Mouse (Mus musculus) midbrain, postnatal 0 days (tissue): ENCODE results near the gene Zfp692. TPM values are rescaled to one million over a fixed set of nuclear protein-coding genes. Genes with fewer than 3 reads are reported as not detected.
A peak's percentile ranks its signal among the peaks of the same experiment; 100 is the strongest.

Experiments
- ATAC-seq: fragments of 200-750 bp; cut with Nextera tagmentation; 2 replicates; pipeline ENCODE4 v1.8.0; 2017; ENCODE audit warnings: moderate number of reproducible peaks, mild to moderate bottlenecking, moderate TSS enrichment, moderate library complexity; ENCODE audit not compliant: low FRiP score
- DNase-seq: peaks from one replicate; pipeline ENCODE4 v3.0.0-alpha.2; 2015; ENCODE audit warnings: low spot score
- H3K27ac ChIP-seq: fragments of 300-500 bp; sonication (generic); 2 replicates; pipeline ENCODE4 v1.5.1; 2014; ENCODE audit warnings: low read depth, mild to moderate bottlenecking, low read length, mixed read lengths
- H3K27me3 ChIP-seq: fragments of 300-500 bp; sonication (generic); 2 replicates; pipeline ENCODE4 v1.6.1; 2014; ENCODE audit warnings: low read length, control low read depth, mixed read lengths; ENCODE audit not compliant: insufficient read depth
- H3K36me3 ChIP-seq: fragments of 300-500 bp; sonication (generic); 2 replicates; pipeline ENCODE4 v1.6.1; 2014; ENCODE audit warnings: low read length, control low read depth, mixed read lengths; ENCODE audit not compliant: insufficient read depth
- H3K4me1 ChIP-seq: fragments of 300-500 bp; sonication (generic); 2 replicates; pipeline ENCODE4 v1.6.1; 2014; ENCODE audit warnings: mild to moderate bottlenecking, control low read depth, antibody characterized with exemption, low read length, mixed read lengths; ENCODE audit not compliant: insufficient read depth
- H3K4me2 ChIP-seq: fragments of 300-500 bp; sonication (generic); 2 replicates; pipeline ENCODE4 v1.6.1; 2014; ENCODE audit warnings: low read depth, mild to moderate bottlenecking, low read length, mixed read lengths; ENCODE audit not compliant: poor library complexity, severe bottlenecking
- H3K4me3 ChIP-seq: fragments of 300-500 bp; sonication (generic); 2 replicates; pipeline ENCODE4 v1.5.1; 2014; ENCODE audit warnings: low read depth, mild to moderate bottlenecking, low read length, moderate library complexity
- H3K9ac ChIP-seq: fragments of 300-500 bp; sonication (generic); replicated peaks from 2 replicates; pipeline ENCODE4 v1.6.1; 2014; ENCODE audit warnings: mild to moderate bottlenecking, low read length, moderate library complexity, mixed read lengths; ENCODE audit not compliant: poor library complexity, severe bottlenecking
- H3K9me3 ChIP-seq: fragments of 300-500 bp; sonication (generic); 2 replicates; pipeline ENCODE4 v1.6.1; 2016; ENCODE audit warnings: low read length, control low read depth
- CTCF ChIP-seq: IDR thresholded peaks from 2 replicates; pipeline ENCODE4 v1.5.1; 2016; ENCODE audit warnings: antibody characterized with exemption, mild to moderate bottlenecking
- WGBS: fragments of 180-500 bp; shearing (Covaris S2); extraction: QIAGEN DNeasy Blood & Tissue Kit; methylation state at CpG from one replicate; pipeline ENCODE4 v1.1.7; 2014; 5-methylcytosine and 5-hydroxymethylcytosine counted together
- polyA plus RNA-seq: library from polyadenylated mRNA; unstranded; fragments of >200 nt; fragmentation: Nextera tagmentation; extraction: Ambion mirVana; gene quantifications from 2 replicates; pipeline ENCODE4 v1.2.1, GENCODE M21; 2015
- total RNA-seq: library from RNA; depleted of rRNA; stranded (reverse); fragments of >200 nt; gene quantifications from 2 replicates; pipeline ENCODE4 v1.2.3, GENCODE M21; 2014

Zfp692 gene
- total and polyA plus RNA-seq, 2 experiments from 2014 or later, result 22.6 to 26.0 TPM

DNA sequence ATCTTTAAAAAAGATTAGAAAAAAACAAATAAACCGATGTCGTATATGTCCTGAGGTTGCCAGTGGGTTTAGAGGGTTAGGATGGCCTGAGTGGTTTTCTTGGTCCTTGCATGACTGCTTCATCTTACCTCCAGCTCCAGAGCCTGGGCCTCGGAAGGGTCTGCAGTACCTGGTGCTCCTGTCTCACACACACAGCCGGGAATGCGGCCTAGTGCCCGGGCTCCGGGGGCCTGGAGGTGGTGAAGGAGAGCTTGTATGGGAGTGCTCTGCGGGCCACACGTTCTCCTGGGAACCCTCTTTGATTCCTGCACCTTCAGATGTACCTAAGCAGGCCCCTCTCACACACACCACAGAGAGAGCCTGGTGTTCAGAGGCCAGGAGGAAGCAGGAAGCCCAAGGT lies 1.8 kb downstream of the Zfp692 start:
- WGBS, result 97% methylated on average over 9 of the region's 9 CpGs
- no peak for TF ChIP-seq CTCF
- H3K27me3 ChIP-seq, result peaks cover 2% of the 10 kb centered on the region; the same call in 1 of the 2 replicates
- ATAC-seq (no peak), DNase-seq (no peak)
- H3K9ac ChIP-seq, result no peak overlapping the region
- H3K4me1 ChIP-seq, result peaks cover 9% of the 10 kb centered on the region; the same call in 1 of the 2 replicates
- no peaks in the 10 kb centered on the region for H3K9me3 ChIP-seq
- H3K4me3 ChIP-seq, result no peak overlapping the region
- H3K4me2 ChIP-seq, result no peak overlapping the region
- H3K27ac ChIP-seq, result no peak overlapping the region
- H3K36me3 ChIP-seq, result peaks cover 7% of the 10 kb centered on the region; the same call in 1 of the 2 replicates

DNA sequence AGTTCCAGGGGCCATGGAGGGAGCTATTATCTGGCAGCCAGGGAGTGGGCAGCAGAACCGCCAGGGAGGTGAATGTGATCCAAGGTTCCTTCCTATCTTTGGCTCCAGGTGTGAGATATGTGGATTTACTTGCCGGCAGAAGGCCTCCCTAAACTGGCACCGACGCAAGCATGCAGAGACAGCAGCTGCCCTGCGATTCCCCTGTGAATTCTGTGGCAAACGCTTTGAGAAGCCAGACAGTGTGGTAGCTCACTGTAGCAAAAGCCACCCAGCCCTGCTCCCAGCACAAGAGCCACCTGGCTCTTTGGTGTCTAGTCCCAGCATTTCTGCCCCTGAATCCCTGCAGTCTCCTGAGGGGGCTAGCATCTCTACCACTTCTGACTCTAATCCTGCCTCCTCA lies 7.2 kb downstream of the Zfp692 start:
- no peak overlapping the region for H3K4me3 ChIP-seq
- TF ChIP-seq CTCF, result no peak
- no peak overlapping the region for H3K4me2 ChIP-seq
- H3K36me3 ChIP-seq, result peaks cover 16% of the 10 kb centered on the region
- no peaks in the 10 kb centered on the region for H3K4me1 ChIP-seq
- no peaks in the 10 kb centered on the region for H3K27me3 ChIP-seq
- 71% methylated on average over 6 of the region's 6 CpGs for WGBS
- no peaks in the 10 kb centered on the region for H3K9me3 ChIP-seq
- H3K27ac ChIP-seq, result 0 out of 2 replicates have a peak overlapping the region, but pooled peaks have one; percentile 6
- no peak overlapping the region for H3K9ac ChIP-seq
- ATAC-seq (no peak), DNase-seq (peak; percentile 58)

- ATAC-seq (no peak), DNase-seq (no peak)
- Histone ChIP-seq H3K9ac (no peak overlapping the region), H3K27me3 (no peaks in the 10 kb centered on the region), H3K4me2 (no peak overlapping the region), H3K9me3 (no peaks in the 10 kb centered on the region), H3K4me3 (no peak overlapping the region), H3K27ac (no peak overlapping the region), H3K36me3 (peaks cover 15% of the 10 kb centered on the region), H3K4me1 (no peaks in the 10 kb centered on the region)
- 90% methylated on average over 5 of the region's 5 CpGs for WGBS
- no peak for TF ChIP-seq CTCF
These were observed 8.8 kb downstream of the Zfp692 start for GRCm38 (mm10) chr11:58315536-58316168.

- no peak overlapping the region for H3K4me3 ChIP-seq
- H3K9me3 ChIP-seq, result no peaks in the 10 kb centered on the region
- 87% methylated on average over 17 of the region's 17 CpGs for WGBS
- no peak overlapping the region for H3K4me2 ChIP-seq
- ATAC-seq, result no peak
- H3K9ac ChIP-seq, result no peak overlapping the region
- H3K36me3 ChIP-seq, result peaks cover 15% of the 10 kb centered on the region
- no peak for TF ChIP-seq CTCF
- no peaks in the 10 kb centered on the region for H3K27me3 ChIP-seq
- H3K27ac ChIP-seq, result no peak overlapping the region
- DNase-seq, result no peak
- H3K4me1 ChIP-seq, result no peaks in the 10 kb centered on the region
These were observed 9.5 kb downstream of the Zfp692 start for GRCm38 (mm10) chr11:58316344-58316743.

DNA sequence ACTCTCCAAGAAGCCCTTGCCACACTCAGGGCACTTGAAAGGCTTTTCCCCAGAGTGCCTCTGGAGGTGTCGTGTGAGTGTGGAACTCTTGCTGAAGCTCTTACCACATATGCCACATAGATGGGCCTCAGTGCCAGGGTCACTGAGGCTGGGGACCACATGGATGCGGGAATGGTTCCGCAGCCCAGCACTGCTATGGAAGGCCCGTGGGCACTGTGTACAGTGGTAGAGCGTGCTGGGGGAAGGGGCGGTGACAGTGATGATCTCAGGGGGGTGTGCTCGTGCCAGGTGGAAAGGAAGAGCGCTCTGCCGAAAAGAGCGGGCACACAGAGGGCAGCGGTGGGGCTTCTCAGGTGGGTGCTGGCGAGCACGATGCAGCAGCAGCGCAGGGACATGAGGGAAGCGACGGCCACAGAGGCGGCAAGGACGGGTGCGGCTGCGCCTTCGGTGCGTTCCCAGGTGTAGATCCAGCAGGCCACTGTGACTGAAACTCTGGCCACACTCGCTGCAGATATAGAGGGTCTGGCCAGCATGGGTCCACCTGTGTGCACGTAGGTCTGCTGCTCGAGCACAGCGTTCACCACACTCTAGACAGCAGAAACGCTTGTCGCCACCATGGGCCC lies 10.0 kb downstream of the Zfp692 start:
- Histone ChIP-seq H3K9ac (no peak overlapping the region), H3K4me3 (no peak overlapping the region), H3K4me2 (no peak overlapping the region), H3K27me3 (no peaks in the 10 kb centered on the region), H3K4me1 (peaks cover 4% of the 10 kb centered on the region; the same call in 1 of the 2 replicates), H3K36me3 (peaks cover 15% of the 10 kb centered on the region), H3K27ac (no peak overlapping the region), H3K9me3 (no peaks in the 10 kb centered on the region)
- no peak for TF ChIP-seq CTCF
- DNase-seq (no peak), ATAC-seq (peak; percentile 48; the same call in 1 of the 2 replicates)
- 71% methylated on average over 28 of the region's 28 CpGs for WGBS
